Mouse (Mus musculus): ENCODE results near the gene Spata2l.
"Not testable (repeated sequence)": the region's sequence is repeated elsewhere in the genome, so short reads cannot be mapped to it uniquely, and the experiment has no call there.

Spata2l gene

GRCm38 (mm10) chr8:123202288-123202687 lies 33.7 kb downstream of the Spata2l start:
- CTCF ChIA-PET = no interaction called here

- CTCF ChIA-PET = interaction anchor here (0.7 kb wide), 1 partner anchor 1614 kb away, joined by 3 read pairs; no protein-coding TSS in a partner anchor
These were observed 36.2 kb downstream of the Spata2l start for GRCm38 (mm10) chr8:123199864-123200263.

GRCm38 (mm10) chr8:123197016-123197415 lies 39.0 kb downstream of the Spata2l start:
- CTCF ChIA-PET = not testable (repeated sequence)

DNA sequence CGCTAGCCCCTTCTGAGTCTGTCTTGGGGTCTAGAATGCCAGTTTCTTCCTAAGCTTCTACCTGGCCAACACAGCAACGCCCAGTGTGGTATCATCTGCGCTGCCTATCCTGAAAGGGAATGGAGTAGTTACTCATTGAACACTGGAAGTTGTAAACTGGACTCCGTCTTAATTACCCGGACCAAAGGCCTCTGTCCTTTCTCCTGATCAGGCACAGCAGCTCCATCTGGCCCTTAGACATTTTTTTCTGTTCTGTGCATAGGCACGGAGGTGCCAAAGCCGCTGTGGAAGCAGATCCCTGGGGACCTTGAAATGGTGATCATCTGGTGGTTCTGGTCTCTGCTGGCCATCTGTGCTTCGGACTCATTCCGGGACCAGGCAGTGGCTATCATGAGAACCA lies 42.3 kb downstream of the Spata2l start:
- CTCF ChIA-PET = interaction anchor here (0.6 kb wide), 1 partner anchor 349 kb away, joined by 4 read pairs; no protein-coding TSS in a partner anchor

GRCm38 (mm10) chr8:123191908-123192307 lies 44.1 kb downstream of the Spata2l start:
- CTCF ChIA-PET = no interaction called here

DNA sequence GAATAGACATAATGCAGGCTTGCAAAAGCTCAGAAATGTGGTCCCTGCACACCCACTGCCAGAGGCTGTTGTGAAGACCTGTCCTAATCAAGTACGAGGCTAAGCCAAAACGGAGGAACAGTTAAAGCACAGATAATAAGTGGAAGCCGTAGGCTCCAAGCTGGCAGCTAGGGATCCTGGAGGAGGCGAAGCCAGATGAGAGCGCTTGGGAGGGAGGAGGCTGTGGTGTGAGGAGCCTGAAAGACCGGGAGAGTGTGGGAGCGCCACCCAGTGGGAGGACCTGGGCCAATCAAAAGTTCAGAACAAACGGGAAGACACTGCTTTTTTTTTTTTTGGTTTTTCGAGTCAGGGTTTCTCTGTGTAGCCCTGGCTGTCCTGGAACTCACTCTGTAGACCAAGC lies 45.4 kb downstream of the Spata2l start:
- CTCF ChIA-PET = interaction anchor here (0.7 kb wide), 1 partner anchor 29 kb away, joined by 4 read pairs; no protein-coding TSS in a partner anchor

DNA sequence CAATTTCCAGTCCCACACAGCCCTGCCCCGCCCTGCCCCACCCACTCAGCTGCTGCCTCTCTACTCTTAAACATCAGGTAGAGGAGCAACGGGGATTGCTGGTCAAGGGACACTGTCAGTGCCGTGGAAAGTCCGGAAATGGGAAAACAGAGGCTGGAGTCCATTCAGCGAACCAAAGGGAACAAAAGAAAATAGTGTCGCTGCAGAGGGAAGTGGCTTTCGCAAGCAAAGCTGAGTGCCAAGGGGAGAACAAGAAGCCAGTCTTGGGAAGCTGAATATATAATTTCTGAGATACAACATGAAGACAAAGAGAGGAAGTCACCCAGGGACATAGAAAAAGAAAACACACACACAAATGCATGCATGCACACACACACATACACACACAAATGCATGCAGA lies 47.2 kb downstream of the Spata2l start:
- CTCF ChIA-PET = no interaction called here

DNA sequence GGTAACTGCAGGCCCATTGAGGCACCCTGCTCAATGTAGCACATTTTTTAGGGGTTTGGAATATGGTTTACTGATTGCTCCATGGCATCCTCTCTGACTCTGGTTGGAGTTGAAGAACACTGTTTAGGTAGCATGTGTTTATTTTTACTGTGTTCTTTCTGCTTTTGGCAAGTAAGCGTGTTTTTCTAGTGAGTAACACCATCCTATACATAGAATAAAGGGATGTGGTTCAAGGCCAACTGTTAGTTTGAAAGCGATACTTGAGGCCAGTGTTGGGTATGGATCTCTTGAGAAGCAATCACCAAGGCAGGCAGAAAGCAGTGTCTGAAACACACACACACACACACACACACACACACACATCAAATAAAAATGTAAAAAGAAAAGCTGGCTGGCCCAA lies 48.0 kb downstream of the Spata2l start:
- CTCF ChIA-PET = no interaction called here

DNA sequence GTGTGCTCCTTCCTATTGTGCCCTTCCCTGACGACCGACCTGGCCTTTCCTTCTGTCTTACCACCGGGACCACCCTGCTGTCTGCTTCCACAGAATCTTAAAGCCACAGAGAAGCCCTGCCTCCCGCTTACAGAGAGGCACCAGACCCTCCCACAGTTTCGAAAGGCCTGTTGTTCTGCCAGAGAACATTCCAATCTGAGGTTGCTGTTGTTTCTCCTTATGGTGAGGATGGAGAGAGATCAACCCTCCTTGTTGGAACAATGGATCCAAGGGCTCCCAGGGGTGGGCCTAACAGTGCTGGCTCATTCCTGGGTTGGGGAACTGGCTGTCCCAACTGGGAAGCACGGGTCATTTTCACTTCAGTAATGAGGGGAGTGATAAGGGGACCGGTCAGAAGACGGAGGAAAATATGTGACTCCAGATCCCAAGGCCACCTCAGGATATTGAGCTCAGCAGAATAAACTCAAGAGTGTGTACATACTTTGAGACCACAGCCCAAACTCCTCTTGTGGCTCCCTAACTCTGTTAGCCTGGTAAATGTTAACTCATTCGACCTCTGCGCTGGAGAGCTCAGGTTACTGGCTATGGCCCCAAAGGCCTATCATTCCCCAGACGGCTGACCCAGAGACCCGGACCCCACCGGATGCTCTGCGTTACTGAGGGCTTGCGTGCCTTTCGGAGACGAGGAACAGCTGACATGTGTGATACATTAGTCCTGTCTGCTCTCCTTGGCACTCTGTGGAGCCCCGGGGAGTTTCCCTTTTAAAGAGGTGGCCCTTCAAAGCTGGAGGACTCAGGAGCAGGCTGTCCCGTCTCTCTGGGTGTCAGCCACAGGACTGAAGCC lies 50.2 kb downstream of the Spata2l start, which contains the start of gene Dpep1:
TSS of gene Dpep1 (plus strand) at position 677 of the 844 bp plus-strand sequence.
- CTCF ChIA-PET = no interaction called here

DNA sequence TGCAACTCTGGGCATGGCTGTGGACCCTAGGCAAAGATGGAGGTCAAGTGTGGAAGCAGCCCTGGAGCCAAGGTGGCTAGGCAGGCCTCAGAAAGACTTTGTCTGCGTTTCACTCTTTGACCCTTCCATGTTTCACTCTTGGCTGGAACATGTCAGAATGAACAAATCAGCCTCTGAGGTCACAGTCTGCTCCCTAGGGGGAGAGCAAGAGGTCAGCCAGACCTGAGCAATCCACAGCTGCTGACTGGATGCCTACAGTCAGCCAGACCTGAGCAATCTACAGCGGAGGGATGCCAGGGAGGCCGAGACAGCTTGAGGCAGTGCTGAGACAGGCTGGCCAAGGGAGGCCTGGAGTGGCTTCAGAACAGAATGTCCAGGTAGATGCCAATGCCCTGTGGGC lies 54.6 kb downstream of the Spata2l start:
- CTCF ChIA-PET = interaction anchor here (0.7 kb wide), 1 partner anchor 56 kb away, joined by 7 read pairs; no protein-coding TSS in a partner anchor

Data from spleen, embryonic (tissue).